Mouse (Mus musculus) v-Abl transformed pro-B cells (cell line): ENCODE results near the gene Fhod1.

Experiments used
- in situ Hi-C, 2 experiments: fragments of 400-800 bp; cut with MboI; formaldehyde crosslinking; loops; one replicate each; pipeline ENCODE4 v1.15.1; 2025; ENCODE audit not compliant: unreplicated experiment in 2 of 2

Fhod1 gene

GRCm38 (mm10) chr8:105283074-105283473, 64.7 kb downstream of the Fhod1 start:
- in situ Hi-C loops = loop anchor here (5.0 to 10.0 kb wide), 2 partner anchors 58 to 161 kb away; partner anchors contain the start of gene D230025D16Rik (in 1 of the 2)

DNA sequence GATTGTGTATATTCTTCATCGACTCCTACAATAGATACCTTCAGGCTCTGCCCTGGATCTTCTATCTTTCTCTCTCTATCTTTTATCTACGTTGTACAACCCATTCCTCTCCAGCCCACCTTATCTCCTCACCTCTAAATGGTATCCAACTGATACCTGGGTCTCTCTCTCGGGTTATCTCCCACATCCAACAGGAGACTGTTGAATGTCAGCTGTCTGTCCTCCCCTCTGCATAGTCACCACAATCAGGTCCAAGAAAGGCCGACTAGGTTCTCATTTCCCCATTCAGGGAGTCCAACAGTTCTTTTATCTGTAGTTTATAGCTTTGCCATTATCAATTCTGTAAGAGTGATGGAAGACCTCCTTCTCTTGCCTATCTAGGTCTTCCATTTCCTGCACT, 65.5 kb downstream of the Fhod1 start:
- in situ Hi-C loops = loop anchor here (5.0 to 10.0 kb wide), 2 partner anchors 57 to 160 kb away; partner anchors contain the start of gene D230025D16Rik (in 1 of the 2)

DNA sequence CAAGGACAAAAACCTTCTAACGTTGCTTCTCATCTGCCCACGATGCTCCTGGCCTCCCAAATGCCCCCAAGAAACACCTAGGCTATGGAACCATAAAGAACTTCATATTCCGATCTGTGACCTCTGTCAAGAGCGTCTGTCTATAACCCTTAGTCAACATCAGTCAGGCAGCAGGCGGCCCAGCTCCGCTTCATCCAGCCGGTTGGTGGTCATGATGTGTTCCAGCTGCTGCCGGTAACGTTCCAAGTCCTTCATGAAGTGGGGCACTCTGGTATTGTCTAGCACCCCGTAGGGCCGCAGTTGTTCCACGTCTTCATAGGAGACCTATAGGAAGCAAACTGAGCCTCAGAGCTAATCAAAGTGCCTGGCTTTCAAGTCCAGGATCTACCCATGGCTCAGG, 65.9 kb downstream of the Fhod1 start:
- in situ Hi-C loops = loop anchor here (5.0 to 10.0 kb wide), 2 partner anchors 57 to 160 kb away; partner anchors contain the start of gene D230025D16Rik (in 1 of the 2)

- in situ Hi-C loops = loop anchor here (5.0 to 10.0 kb wide), 2 partner anchors 56 to 158 kb away; partner anchors contain the start of gene D230025D16Rik (in 1 of the 2)
Measured at GRCm38 (mm10) chr8:105280567-105280966, 67.2 kb downstream of the Fhod1 start.
